Mouse (Mus musculus): ENCODE results near the gene Ankrd16. TPM values are rescaled to one million over a fixed set of nuclear protein-coding genes. Genes with fewer than 3 reads are reported as not detected.

Ankrd16 gene
- total RNA-seq, 2 experiments from 2014 or later = 50.1 to 55.8 TPM

Other genes with a start within 250 kb of the Ankrd16 start
- gene Pfkfb3, start 223.8 kb upstream of the Ankrd16 start, total RNA-seq (2021) = 10 to 100 TPM; 41.6 to 43.2 TPM
- gene Rbm17, start 173.7 kb upstream of the Ankrd16 start, total RNA-seq (2021) = 10 to 100 TPM; 72.4 to 86.0 TPM
- not detected for gene Gm17490, start 151.6 kb upstream of the Ankrd16 start, total RNA-seq (2021)
- gene Il2ra, start 135.1 kb upstream of the Ankrd16 start, total RNA-seq (2021) = under 1 TPM; 0.10 to 0.35 TPM
- 1 to 10 TPM; 5.3 to 8.4 TPM for gene Il15ra, start 72.6 kb upstream of the Ankrd16 start, total RNA-seq (2021)
- gene Fbh1, start 294 bp upstream of the Ankrd16 start, total RNA-seq (2021) = 10 to 100 TPM; 80.3 to 86.1 TPM